Mouse (Mus musculus): ENCODE measurements at regions not wholly inside any gene's neighbourhood (a gene's known extent, or its start where the extent isn't known, plus 50 kb on each side); places are given as distances from the start of the nearest gene placed in this dataset.

DNA sequence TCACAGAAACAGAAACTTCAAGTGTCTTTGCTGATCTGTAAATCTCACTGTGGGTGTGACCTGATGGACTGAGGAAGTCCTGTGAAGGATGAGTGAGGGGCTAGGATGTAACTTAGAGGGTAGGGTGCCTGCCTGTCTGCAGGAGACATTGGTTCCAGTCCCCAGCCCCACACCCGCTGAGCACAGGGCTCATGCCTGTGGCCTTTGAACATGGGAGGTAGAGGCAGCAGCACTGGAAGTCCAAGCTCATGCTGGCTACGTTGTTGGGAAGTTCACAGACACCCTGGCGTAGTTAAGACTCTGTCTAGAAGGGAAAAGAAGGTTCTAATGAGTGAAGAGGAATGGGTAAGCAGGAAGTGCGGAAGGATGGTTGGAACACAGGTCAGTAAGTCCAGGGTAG, 59.7 kb upstream of the Tgm3 start:
- no peak for DNase-seq (ENCODE audit: low read depth)

DNA sequence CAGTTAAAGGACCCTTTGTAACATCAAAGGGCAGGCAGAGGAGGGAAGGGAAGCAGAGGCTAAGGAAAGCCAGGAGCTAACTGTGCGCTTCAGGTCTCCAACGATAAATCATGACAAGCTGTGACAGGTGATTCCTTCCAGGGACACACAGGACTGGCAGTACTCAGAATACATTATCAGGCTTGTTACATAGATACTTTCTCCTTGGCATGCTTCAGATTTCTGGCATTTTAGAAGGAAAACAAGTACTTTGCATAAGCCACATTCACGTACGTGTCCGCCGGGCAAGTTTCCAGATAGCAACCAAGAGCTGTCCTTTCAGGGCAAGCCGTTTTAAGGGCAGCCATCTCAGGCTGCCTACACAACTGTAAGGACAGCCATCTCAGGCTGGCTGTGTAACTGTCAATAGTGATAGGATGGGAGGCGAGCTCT, 56.9 kb upstream of the Tgm3 start:
- no peak for DNase-seq (ENCODE audit: low read depth)

- DNase-seq (ENCODE audit: low read depth): no peak
These were observed 54.0 kb upstream of the Tgm3 start for GRCm38 (mm10) chr2:129958120-129958519.

DNA sequence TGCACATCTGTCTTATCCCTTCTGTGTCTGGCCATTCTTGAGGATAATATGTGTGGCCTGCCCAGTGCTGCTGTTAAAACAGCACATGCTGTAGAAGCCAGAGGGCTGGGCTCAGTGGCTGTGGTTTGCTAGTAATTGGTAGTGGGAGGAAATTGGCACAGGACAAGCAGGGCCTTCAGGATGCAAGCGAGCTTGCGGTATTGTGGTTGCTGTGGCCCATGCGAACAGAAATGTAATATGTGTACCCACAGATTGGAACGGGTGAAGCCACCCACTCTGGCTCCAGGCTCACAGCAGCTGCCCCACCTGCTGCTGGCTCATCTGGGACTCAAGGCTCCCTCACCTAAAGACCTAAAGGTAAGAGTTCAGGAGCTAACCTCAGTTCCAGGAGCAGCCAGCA, 51.8 kb upstream of the Tgm3 start:
- DNase-seq (ENCODE audit: low read depth): no peak

GRCm38 (mm10) chr2:129961522-129961921, 50.6 kb upstream of the Tgm3 start:
- no peak for DNase-seq (ENCODE audit: low read depth)
